ENCODE assay signal across 28 mouse cellular contexts in the genomic region with DNA sequence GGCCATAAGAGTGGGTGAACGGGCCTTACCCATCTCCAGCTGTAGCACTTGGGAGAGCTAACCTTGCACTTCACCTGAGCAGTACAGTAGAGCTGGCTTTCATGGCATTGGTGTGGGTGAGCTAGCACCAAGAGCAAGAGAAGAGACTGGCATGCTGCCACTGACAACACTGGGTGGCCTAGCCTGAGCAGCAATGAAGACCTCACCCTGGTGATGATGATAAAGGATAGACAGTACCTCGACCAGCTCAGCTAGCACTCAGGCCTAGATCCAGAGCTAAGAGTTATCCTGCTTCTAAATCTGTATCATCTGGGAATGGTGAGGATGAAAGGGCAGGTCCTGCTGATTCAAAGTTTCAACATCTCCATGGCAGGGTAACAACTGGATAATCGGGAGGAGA.
DNase-seq lines count a peak whose midpoint lies in the region; ATAC-seq and TF ChIP-seq lines count a peak whose summit lies in the region.
"Had no signal": no experiment of that assay in that cellular context is flagged by ENCODE, and none has a peak within 500 bp of the region (broad histone marks: within the 10 kb centered on the region; RNA-seq: fewer than 3 reads in every experiment).

No protein-coding gene starts in this region.

- ATAC-seq in hindbrain, embryonic 13.5 days (ENCODE audit: low FRiP score): 0 out of 2 replicates have a peak, but pooled peaks have one; percentile 7
- ATAC-seq in hindbrain, embryonic 12.5 days (ENCODE audit: low FRiP score): no peak
- ATAC-seq in liver, embryonic 14.5 days (ENCODE audit: insufficient read depth): peak; percentile 39
- ATAC-seq in neural tube, embryonic 14.5 days (ENCODE audit: low read depth): 0 out of 2 replicates have a peak, but pooled peaks have one; percentile 17
- ATAC-seq in neural tube, embryonic 15.5 days (ENCODE audit: low FRiP score): no peak
- ATAC-seq in megakaryocyte-erythroid progenitor cell, adult 5-6 weeks (replicated peaks; ENCODE audit: low FRiP score, low TSS enrichment, poor library complexity, severe bottlenecking): peak; percentile 75
- ATAC-seq: activated CD4-positive, CD25-positive, alpha-beta regulatory T cell, adult 4 months; forebrain, embryonic 14.5 days; intestine, embryonic 16.5 days had no signal

- H3K27ac ChIP-seq in hindbrain, embryonic 13.5 days: no peak overlapping the region
- no peak overlapping the region for H3K27ac ChIP-seq in hindbrain, embryonic 12.5 days
- H3K27ac ChIP-seq in liver, embryonic 14.5 days: no peak overlapping the region
- H3K27ac ChIP-seq in neural tube, embryonic 14.5 days (ENCODE audit: low read depth, low read length): no peak overlapping the region
- no peak overlapping the region for H3K27ac ChIP-seq in neural tube, embryonic 15.5 days (replicated peaks)
- H3K27ac ChIP-seq: kidney, embryonic 15.5 days; limb, embryonic 13.5 days; neural tube, embryonic 13.5 days; stomach, embryonic 15.5 days had no signal

- H3K27me3 ChIP-seq in hindbrain, embryonic 13.5 days: no peaks in the 10 kb centered on the region
- no peaks in the 10 kb centered on the region for H3K27me3 ChIP-seq in hindbrain, embryonic 12.5 days
- no peaks in the 10 kb centered on the region for H3K27me3 ChIP-seq in liver, embryonic 14.5 days (ENCODE audit: control insufficient read depth, insufficient read depth, low read length)
- no peaks in the 10 kb centered on the region for H3K27me3 ChIP-seq in neural tube, embryonic 14.5 days (ENCODE audit: control insufficient read depth, insufficient read depth, low read length)
- no peaks in the 10 kb centered on the region for H3K27me3 ChIP-seq in neural tube, embryonic 15.5 days (replicated peaks)
- H3K27me3 ChIP-seq: kidney, embryonic 15.5 days; limb, embryonic 13.5 days; neural tube, embryonic 13.5 days; stomach, embryonic 15.5 days had no signal

- TF ChIP-seq CTCF in liver, embryonic 14.5 days (IDR thresholded peaks at IDR 0.05; ENCODE audit: low read depth): no peak

- DNase-seq in liver, embryonic 14.5 days (ENCODE audit: low read depth in 3 of 3, low spot score in 3 of 3): no peak
- DNase-seq in liver: no peak
- DNase-seq in thymus, postnatal 0 days (ENCODE audit: low spot score): no peak
- DNase-seq: adrenal gland, adult 2 months; adrenal gland, postnatal 36 days; B cell, adult 2 months; cerebellum, adult 2 months; cerebellum, postnatal 25 days; gastrocnemius, postnatal 14 days; heart, postnatal 14 days; kidney, postnatal 25 days; lung, postnatal 4 days; retina, postnatal 1 day; right cerebral cortex, postnatal 25 days; thymus, postnatal 14 days had no signal

- H3K9me3 ChIP-seq in hindbrain, embryonic 13.5 days: no peaks in the 10 kb centered on the region
- H3K9me3 ChIP-seq in hindbrain, embryonic 12.5 days (replicated peaks): no peaks in the 10 kb centered on the region
- no peaks in the 10 kb centered on the region for H3K9me3 ChIP-seq in liver, embryonic 14.5 days (ENCODE audit: control insufficient read depth, low read length)
- H3K9me3 ChIP-seq in neural tube, embryonic 14.5 days (ENCODE audit: control insufficient read depth, low read length): no peaks in the 10 kb centered on the region
- H3K9me3 ChIP-seq in neural tube, embryonic 15.5 days (replicated peaks): no peaks in the 10 kb centered on the region
- H3K9me3 ChIP-seq: kidney, embryonic 15.5 days; limb, embryonic 13.5 days; neural tube, embryonic 13.5 days; stomach, embryonic 15.5 days had no signal

- H3K9ac ChIP-seq in hindbrain, embryonic 13.5 days: no peak overlapping the region
- no peak overlapping the region for H3K9ac ChIP-seq in hindbrain, embryonic 12.5 days
- H3K9ac ChIP-seq in liver, embryonic 14.5 days (replicated peaks): no peak overlapping the region
- H3K9ac ChIP-seq in neural tube, embryonic 14.5 days (replicated peaks; ENCODE audit: low read depth, low read length): no peak overlapping the region
- no peak overlapping the region for H3K9ac ChIP-seq in neural tube, embryonic 15.5 days (replicated peaks)
- H3K9ac ChIP-seq: kidney, embryonic 15.5 days; limb, embryonic 13.5 days; neural tube, embryonic 13.5 days; stomach, embryonic 15.5 days had no signal

- WGBS in hindbrain, embryonic 13.5 days: 92% methylated on average over 3 of the region's 3 CpGs
- WGBS in hindbrain, embryonic 12.5 days: 94% methylated on average over 3 of the region's 3 CpGs
- WGBS in liver, embryonic 14.5 days (ENCODE audit: insufficient replicate concordance): 61% methylated on average over 3 of the region's 3 CpGs
- WGBS in neural tube, embryonic 14.5 days: 93% methylated on average over 3 of the region's 3 CpGs
- 94% methylated on average over 3 of the region's 3 CpGs for WGBS in neural tube, embryonic 15.5 days

- peaks cover 3% of the 10 kb centered on the region; the same call in 1 of the 2 replicates for H3K4me1 ChIP-seq in hindbrain, embryonic 13.5 days (replicated peaks)
- H3K4me1 ChIP-seq in hindbrain, embryonic 12.5 days: peaks cover under 1% of the 10 kb centered on the region; the same call in 1 of the 2 replicates
- peaks cover 9 to 10% of the 10 kb centered on the region in 2 experiments for H3K4me1 ChIP-seq in liver, embryonic 14.5 days (replicated peaks; ENCODE audit: control insufficient read depth in 2 of 2, insufficient read depth in 2 of 2, low read length in 1 of 2)
- H3K4me1 ChIP-seq in neural tube, embryonic 14.5 days (ENCODE audit: control insufficient read depth, insufficient read depth, low read length): no peaks in the 10 kb centered on the region
- 0 out of 2 replicates have a peak, but pooled peaks cover under 1% of the 10 kb centered on the region for H3K4me1 ChIP-seq in neural tube, embryonic 15.5 days
- H3K4me1 ChIP-seq: kidney, embryonic 15.5 days; limb, embryonic 13.5 days; stomach, embryonic 15.5 days had no signal

- no peaks in the 10 kb centered on the region for H3K36me3 ChIP-seq in hindbrain, embryonic 13.5 days
- H3K36me3 ChIP-seq in hindbrain, embryonic 12.5 days: no peaks in the 10 kb centered on the region
- H3K36me3 ChIP-seq in liver, embryonic 14.5 days (replicated peaks; ENCODE audit: control insufficient read depth, insufficient read depth, low read depth): no peaks in the 10 kb centered on the region
- no peaks in the 10 kb centered on the region for H3K36me3 ChIP-seq in neural tube, embryonic 14.5 days (ENCODE audit: control insufficient read depth, insufficient read depth, low read length)
- H3K36me3 ChIP-seq in neural tube, embryonic 15.5 days: no peaks in the 10 kb centered on the region
- H3K36me3 ChIP-seq: kidney, embryonic 15.5 days; neural tube, embryonic 13.5 days; stomach, embryonic 15.5 days had no signal

- TF ChIP-seq EP300 in liver, embryonic 14.5 days (IDR thresholded peaks at IDR 0.05; ENCODE audit: low read depth): no peak

- no peak overlapping the region for H3K4me2 ChIP-seq in hindbrain, embryonic 13.5 days
- no peak overlapping the region for H3K4me2 ChIP-seq in hindbrain, embryonic 12.5 days (replicated peaks)
- H3K4me2 ChIP-seq in liver, embryonic 14.5 days (ENCODE audit: low read depth): no peak overlapping the region
- no peak overlapping the region for H3K4me2 ChIP-seq in neural tube, embryonic 14.5 days (ENCODE audit: low read depth, low read length)
- no peak overlapping the region for H3K4me2 ChIP-seq in neural tube, embryonic 15.5 days
- H3K4me2 ChIP-seq: kidney, embryonic 15.5 days; limb, embryonic 13.5 days; midbrain, embryonic 11.5 days; neural tube, embryonic 13.5 days; stomach, embryonic 15.5 days had no signal

- no peak overlapping the region for H3K4me3 ChIP-seq in hindbrain, embryonic 13.5 days
- H3K4me3 ChIP-seq in hindbrain, embryonic 12.5 days: no peak overlapping the region
- no peak overlapping the region for H3K4me3 ChIP-seq in liver, embryonic 14.5 days (ENCODE audit: insufficient read depth in 1 of 2, low read depth in 2 of 2, low read length in 2 of 2)
- no peak overlapping the region for H3K4me3 ChIP-seq in neural tube, embryonic 14.5 days (ENCODE audit: low read depth, low read length)
- H3K4me3 ChIP-seq in neural tube, embryonic 15.5 days (replicated peaks): no peak overlapping the region
- H3K4me3 ChIP-seq: kidney, embryonic 15.5 days; limb, embryonic 13.5 days; neural tube, embryonic 13.5 days; stomach, embryonic 15.5 days had no signal

Comparison
In these comparisons a context has a peak if more than half of its experiments do, and no peak if none do; other contexts are left out.
1. ATAC-seq: peak in hindbrain, embryonic 13.5 days (single experiment), liver, embryonic 14.5 days (single experiment), neural tube, embryonic 14.5 days (single experiment) and megakaryocyte-erythroid progenitor cell, adult 5-6 weeks (single experiment); none in hindbrain, embryonic 12.5 days (single experiment) and neural tube, embryonic 15.5 days (single experiment).